Mouse (Mus musculus): Measurements from ENCODE around the gene Klf13. TPM values are rescaled to one million over a fixed set of nuclear protein-coding genes. Genes with fewer than 3 reads are reported as not detected.

The Klf13 gene
- polyA plus RNA-seq, 1 experiment from 2014 or later, result 31.3 TPM

- H3K36me3 ChIP-seq, result no peaks in the 10 kb centered on the region
- ATAC-seq (ENCODE audit: insufficient number of reproducible peaks, low FRiP score, low TSS enrichment, low read depth), result no peak
- 70% methylated on average over 6 of the region's 6 CpGs for WGBS
- peaks cover 13% of the 10 kb centered on the region for H3K4me1 ChIP-seq
- no peaks in the 10 kb centered on the region for H3K9me3 ChIP-seq
- H3K27me3 ChIP-seq, result no peaks in the 10 kb centered on the region
- no peak overlapping the region for H3K27ac ChIP-seq
- H3K4me3 ChIP-seq, result no peak overlapping the region
- H3K9ac ChIP-seq, result no peak overlapping the region
- no peak overlapping the region for H3K4me2 ChIP-seq
Measured at GRCm38 (mm10) chr7:63964121-63964520, 25.4 kb upstream of the Klf13 start.

- Histone ChIP-seq H3K4me1 (peaks cover 13% of the 10 kb centered on the region), H3K4me3 (no peak overlapping the region), H3K27me3 (no peaks in the 10 kb centered on the region), H3K4me2 (no peak overlapping the region), H3K36me3 (no peaks in the 10 kb centered on the region), H3K27ac (no peak overlapping the region), H3K9ac (no peak overlapping the region), H3K9me3 (no peaks in the 10 kb centered on the region)
- ATAC-seq (ENCODE audit: insufficient number of reproducible peaks, low FRiP score, low TSS enrichment, low read depth), result no peak
- 60% methylated on average over 5 of the region's 5 CpGs for WGBS
Measured at GRCm38 (mm10) chr7:63963632-63964031, 24.9 kb upstream of the Klf13 start.

GRCm38 (mm10) chr7:63957872-63958640 is 19.3 kb upstream of the Klf13 start:
- Histone ChIP-seq H3K9me3 (no peaks in the 10 kb centered on the region), H3K4me3 (no peak overlapping the region), H3K27ac (no peak overlapping the region), H3K4me1 (peaks cover 4% of the 10 kb centered on the region; the same call in 1 of the 2 replicates), H3K4me2 (no peak overlapping the region), H3K9ac (no peak overlapping the region), H3K36me3 (no peaks in the 10 kb centered on the region), H3K27me3 (no peaks in the 10 kb centered on the region)
- 85% methylated on average over 12 of the region's 12 CpGs for WGBS
- no peak for ATAC-seq (ENCODE audit: insufficient number of reproducible peaks, low FRiP score, low TSS enrichment, low read depth)

GRCm38 (mm10) chr7:63956981-63957713 is 18.4 kb upstream of the Klf13 start:
- no peak overlapping the region for H3K4me3 ChIP-seq
- no peak overlapping the region for H3K9ac ChIP-seq
- no peaks in the 10 kb centered on the region for H3K36me3 ChIP-seq
- 26% methylated on average over 16 of the region's 16 CpGs for WGBS
- H3K4me2 ChIP-seq, result no peak overlapping the region
- H3K27ac ChIP-seq, result no peak overlapping the region
- ATAC-seq (ENCODE audit: insufficient number of reproducible peaks, low FRiP score, low TSS enrichment, low read depth), result no peak
- no peaks in the 10 kb centered on the region for H3K27me3 ChIP-seq
- no peaks in the 10 kb centered on the region for H3K9me3 ChIP-seq
- peaks cover 4% of the 10 kb centered on the region; the same call in 1 of the 2 replicates for H3K4me1 ChIP-seq

GRCm38 (mm10) chr7:63956138-63956823 is 17.6 kb upstream of the Klf13 start:
- H3K36me3 ChIP-seq, result no peaks in the 10 kb centered on the region
- no peaks in the 10 kb centered on the region for H3K9me3 ChIP-seq
- no peak overlapping the region for H3K9ac ChIP-seq
- H3K27me3 ChIP-seq, result no peaks in the 10 kb centered on the region
- H3K4me3 ChIP-seq, result no peak overlapping the region
- H3K4me1 ChIP-seq, result peaks cover 4% of the 10 kb centered on the region; the same call in 1 of the 2 replicates
- no peak overlapping the region for H3K4me2 ChIP-seq
- H3K27ac ChIP-seq, result no peak overlapping the region
- no peak for ATAC-seq (ENCODE audit: insufficient number of reproducible peaks, low FRiP score, low TSS enrichment, low read depth)
- 69% methylated on average over 14 of the region's 14 CpGs for WGBS

- H3K36me3 ChIP-seq, result no peaks in the 10 kb centered on the region
- H3K9me3 ChIP-seq, result no peaks in the 10 kb centered on the region
- no peak for ATAC-seq (ENCODE audit: insufficient number of reproducible peaks, low FRiP score, low TSS enrichment, low read depth)
- 88% methylated on average over 2 of the region's 2 CpGs for WGBS
- no peak overlapping the region for H3K4me2 ChIP-seq
- H3K9ac ChIP-seq, result no peak overlapping the region
- no peak overlapping the region for H3K4me3 ChIP-seq
- no peak overlapping the region for H3K27ac ChIP-seq
- no peaks in the 10 kb centered on the region for H3K27me3 ChIP-seq
- peaks cover 4% of the 10 kb centered on the region; the same call in 1 of the 2 replicates for H3K4me1 ChIP-seq
Measured at GRCm38 (mm10) chr7:63955440-63955839, 16.7 kb upstream of the Klf13 start.

GRCm38 (mm10) chr7:63952077-63952898 is 13.6 kb upstream of the Klf13 start:
- Histone ChIP-seq H3K36me3 (no peaks in the 10 kb centered on the region), H3K9me3 (no peaks in the 10 kb centered on the region), H3K4me3 (no peak overlapping the region), H3K4me1 (peaks cover 4% of the 10 kb centered on the region; the same call in 1 of the 2 replicates), H3K9ac (no peak overlapping the region), H3K4me2 (no peak overlapping the region), H3K27ac (no peak overlapping the region), H3K27me3 (no peaks in the 10 kb centered on the region)
- WGBS, result 67% methylated on average over 7 of the region's 7 CpGs
- ATAC-seq (ENCODE audit: insufficient number of reproducible peaks, low FRiP score, low TSS enrichment, low read depth), result no peak

- Histone ChIP-seq H3K4me1 (no peaks in the 10 kb centered on the region), H3K4me3 (no peak overlapping the region), H3K27me3 (no peaks in the 10 kb centered on the region), H3K9me3 (no peaks in the 10 kb centered on the region), H3K9ac (no peak overlapping the region), H3K36me3 (no peaks in the 10 kb centered on the region), H3K4me2 (no peak overlapping the region), H3K27ac (no peak overlapping the region)
- ATAC-seq (ENCODE audit: insufficient number of reproducible peaks, low FRiP score, low TSS enrichment, low read depth), result no peak
- WGBS, result 64% methylated on average over 10 of the region's 10 CpGs
Measured at GRCm38 (mm10) chr7:63950931-63951607, 12.4 kb upstream of the Klf13 start.

- H3K4me3 ChIP-seq, result no peak overlapping the region
- no peak overlapping the region for H3K9ac ChIP-seq
- H3K4me2 ChIP-seq, result no peak overlapping the region
- no peaks in the 10 kb centered on the region for H3K9me3 ChIP-seq
- WGBS, result 44% methylated on average over 3 of the region's 3 CpGs
- H3K36me3 ChIP-seq, result no peaks in the 10 kb centered on the region
- H3K27ac ChIP-seq, result no peak overlapping the region
- ATAC-seq (ENCODE audit: insufficient number of reproducible peaks, low FRiP score, low TSS enrichment, low read depth), result no peak
- H3K27me3 ChIP-seq, result no peaks in the 10 kb centered on the region
- H3K4me1 ChIP-seq, result no peaks in the 10 kb centered on the region
Measured at GRCm38 (mm10) chr7:63949176-63949575, 10.5 kb upstream of the Klf13 start.

GRCm38 (mm10) chr7:63947514-63948487 is 9.1 kb upstream of the Klf13 start:
- Histone ChIP-seq H3K9me3 (no peaks in the 10 kb centered on the region), H3K4me3 (no peak overlapping the region), H3K27ac (no peak overlapping the region), H3K36me3 (no peaks in the 10 kb centered on the region), H3K27me3 (no peaks in the 10 kb centered on the region), H3K4me2 (no peak overlapping the region), H3K9ac (no peak overlapping the region), H3K4me1 (no peaks in the 10 kb centered on the region)
- ATAC-seq (ENCODE audit: insufficient number of reproducible peaks, low FRiP score, low TSS enrichment, low read depth), result no peak
- WGBS, result 64% methylated on average over 11 of the region's 11 CpGs

Measured in limb, embryonic 15.5 days (tissue).